Mouse (Mus musculus) CD4-positive, CD25-positive, alpha-beta regulatory T cell, adult 2 months (primary cell): ENCODE results near the gene Atp2b1.

Experiments used
- DNase-seq: peaks from one replicate; pipeline ENCODE4 v3.0.0-alpha.2; 2012; ENCODE audit warnings: low read depth, low spot score

Atp2b1 gene

DNA sequence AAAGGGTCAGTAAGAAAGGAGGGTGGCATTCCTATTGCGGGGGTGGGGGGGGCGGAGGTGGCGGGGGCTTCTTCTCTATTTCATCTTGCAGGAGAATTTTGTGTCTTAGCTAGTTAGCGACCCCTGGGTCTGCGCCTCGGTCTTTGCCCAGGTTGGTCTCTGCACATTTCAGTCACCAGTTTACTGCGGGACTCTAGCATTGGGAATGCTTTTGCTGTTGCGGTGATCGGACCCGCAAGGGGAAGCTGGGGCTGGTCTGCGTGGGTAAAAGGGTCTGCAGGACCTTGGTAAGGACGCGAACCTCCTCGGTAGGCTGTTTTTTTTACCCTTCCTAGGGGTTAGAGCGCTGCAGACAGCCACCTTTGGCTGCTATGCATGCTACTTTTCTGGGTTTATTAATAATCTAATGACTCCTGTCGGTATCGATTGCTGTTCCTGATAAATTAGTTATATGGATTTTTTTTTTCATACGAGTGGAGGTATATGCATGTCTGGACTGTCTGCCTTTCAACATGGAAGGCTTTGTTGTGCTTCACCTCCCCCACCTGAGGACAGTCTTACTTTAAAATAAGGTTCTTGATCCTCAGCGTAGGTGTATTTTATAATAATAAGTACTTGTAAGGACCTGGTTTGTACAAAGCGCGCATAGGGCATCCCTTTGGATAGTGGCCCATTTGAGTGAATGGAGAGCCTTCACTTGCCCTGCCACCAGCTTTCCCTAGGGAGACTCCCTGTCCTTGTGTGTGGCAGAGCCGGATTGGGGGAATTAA lies 2.0 kb downstream of the Atp2b1 start:
- DNase-seq: peak; percentile 49

DNA sequence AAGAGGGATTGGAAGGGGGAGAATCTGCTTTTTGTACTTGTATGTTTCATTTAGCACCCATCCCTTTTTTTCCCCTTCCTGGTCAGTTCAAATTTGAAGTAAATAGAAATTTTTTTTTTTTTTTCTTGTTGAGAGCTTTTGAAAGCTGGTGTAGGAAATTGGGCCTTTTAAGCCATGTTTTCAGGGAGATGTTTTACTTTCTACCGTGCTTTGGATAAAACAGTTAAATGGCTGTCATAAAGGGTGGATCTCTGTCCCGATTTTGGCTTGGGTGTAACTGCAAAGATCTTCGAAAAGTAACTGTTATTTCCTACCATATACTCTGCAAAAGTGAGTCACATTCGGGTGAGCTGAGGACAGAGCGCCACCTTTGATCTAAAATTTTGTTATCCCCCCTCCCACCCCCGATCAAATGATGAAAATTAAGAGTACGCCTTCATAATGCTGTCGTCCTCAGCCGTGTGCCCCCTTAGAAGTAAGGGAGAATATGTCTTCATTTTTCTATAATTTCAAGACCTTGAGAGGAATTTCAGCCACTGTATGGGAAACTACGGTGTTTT lies 2.7 kb downstream of the Atp2b1 start:
- DNase-seq: peak; percentile 48

DNA sequence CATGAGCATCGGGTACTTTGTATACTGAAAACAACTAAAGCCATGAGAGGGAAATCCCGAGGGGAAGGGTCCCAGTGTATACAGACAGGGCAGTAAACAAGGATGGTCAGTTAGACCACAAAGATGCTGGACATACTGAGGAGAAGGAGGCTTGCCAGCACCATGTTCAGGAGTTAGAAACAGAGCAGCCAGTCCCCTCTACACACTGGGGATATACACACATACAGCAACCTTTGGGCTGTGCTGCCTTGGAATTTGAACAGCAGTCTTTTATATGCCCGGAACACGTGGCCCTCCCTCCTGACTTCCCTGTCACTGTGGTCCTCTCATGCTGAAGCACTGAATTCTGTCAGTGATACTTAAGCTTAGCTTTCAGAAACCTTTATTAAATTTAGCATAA lies 10.9 kb downstream of the Atp2b1 start:
- DNase-seq: no peak

DNA sequence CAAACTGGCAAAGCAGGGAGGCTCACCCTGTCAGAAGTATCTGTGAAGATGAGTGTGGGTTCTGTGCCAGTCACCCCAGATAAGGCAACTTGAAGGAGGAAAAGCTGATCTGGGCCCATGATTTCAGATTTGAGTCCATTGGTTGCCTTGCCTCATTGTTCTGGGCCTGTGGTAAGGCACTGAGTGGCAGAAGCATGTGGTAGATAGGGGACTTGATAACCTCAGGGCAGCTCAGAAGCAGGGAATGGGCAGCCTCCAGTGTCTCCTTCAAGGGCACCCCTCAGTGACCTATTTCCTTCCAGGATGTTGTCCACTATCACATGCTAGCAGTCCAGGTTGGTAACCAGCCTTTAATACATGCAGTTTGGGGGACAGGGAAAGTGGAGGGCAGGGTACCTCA lies 12.8 kb downstream of the Atp2b1 start:
- DNase-seq: no peak

DNA sequence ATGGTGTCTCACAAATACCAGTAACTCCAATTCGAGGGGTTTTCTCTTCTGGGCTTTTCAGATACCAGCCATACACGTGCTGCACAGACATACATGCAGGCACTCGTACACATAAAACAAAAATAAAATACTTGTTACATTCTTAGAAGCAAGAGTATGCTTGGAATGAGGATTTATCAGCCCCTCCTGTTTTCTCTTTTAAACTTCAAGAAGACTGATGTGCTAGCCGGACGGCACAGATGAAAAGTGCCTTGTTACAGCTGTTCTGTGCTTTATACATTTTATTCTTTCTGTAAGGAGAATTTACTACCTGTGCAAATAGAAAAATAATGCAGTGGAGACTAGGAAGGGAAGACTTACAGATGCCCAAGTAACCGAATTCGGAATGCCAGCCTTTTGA lies 15.2 kb downstream of the Atp2b1 start:
- no peak for DNase-seq

GRCm38 (mm10) chr10:98930143-98930542 lies 15.9 kb downstream of the Atp2b1 start:
- no peak for DNase-seq

GRCm38 (mm10) chr10:98940137-98940536 lies 25.9 kb downstream of the Atp2b1 start:
- DNase-seq: no peak

GRCm38 (mm10) chr10:98940799-98941198 lies 26.6 kb downstream of the Atp2b1 start:
- DNase-seq: no peak

DNA sequence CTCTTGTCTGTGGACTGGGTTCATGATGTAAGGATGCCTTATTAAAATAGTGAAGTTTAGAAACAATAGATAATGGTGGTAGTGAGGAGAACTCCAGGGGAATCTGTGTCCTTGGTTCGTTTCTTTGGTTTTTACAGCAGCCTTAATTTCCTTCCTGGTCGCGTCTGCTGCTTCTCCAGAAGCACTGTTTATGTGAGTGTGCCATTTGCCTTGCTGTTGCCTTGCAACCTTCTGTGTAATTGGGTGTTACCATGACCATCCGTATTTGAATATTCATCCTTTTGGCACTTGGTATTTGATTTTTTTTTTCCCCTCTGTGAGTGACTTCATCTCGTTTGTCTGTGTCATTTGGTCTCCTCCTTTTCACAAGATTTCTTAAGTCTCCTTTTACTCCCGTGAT lies 27.8 kb downstream of the Atp2b1 start:
- no peak for DNase-seq

GRCm38 (mm10) chr10:98942999-98943398 lies 28.8 kb downstream of the Atp2b1 start:
- DNase-seq: no peak

DNA sequence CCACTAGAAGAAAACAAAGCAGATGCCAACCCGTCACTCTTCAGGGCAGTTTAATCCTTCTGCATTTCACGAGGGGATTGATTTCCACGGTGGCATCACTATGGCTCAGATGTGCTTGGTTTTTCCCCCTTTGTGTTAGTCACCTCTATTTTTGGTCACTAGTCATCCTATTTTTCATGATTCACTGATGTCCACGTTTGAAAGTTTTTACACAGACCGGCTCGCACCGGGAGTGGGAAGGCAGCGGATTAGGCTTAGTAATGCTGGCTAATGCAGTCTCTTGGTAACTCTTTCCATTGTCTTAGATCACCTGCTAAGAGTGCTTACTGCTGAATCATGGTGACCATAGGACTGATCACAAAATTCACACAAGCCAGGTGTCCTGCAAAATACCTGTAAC lies 29.7 kb downstream of the Atp2b1 start:
- no peak for DNase-seq

DNA sequence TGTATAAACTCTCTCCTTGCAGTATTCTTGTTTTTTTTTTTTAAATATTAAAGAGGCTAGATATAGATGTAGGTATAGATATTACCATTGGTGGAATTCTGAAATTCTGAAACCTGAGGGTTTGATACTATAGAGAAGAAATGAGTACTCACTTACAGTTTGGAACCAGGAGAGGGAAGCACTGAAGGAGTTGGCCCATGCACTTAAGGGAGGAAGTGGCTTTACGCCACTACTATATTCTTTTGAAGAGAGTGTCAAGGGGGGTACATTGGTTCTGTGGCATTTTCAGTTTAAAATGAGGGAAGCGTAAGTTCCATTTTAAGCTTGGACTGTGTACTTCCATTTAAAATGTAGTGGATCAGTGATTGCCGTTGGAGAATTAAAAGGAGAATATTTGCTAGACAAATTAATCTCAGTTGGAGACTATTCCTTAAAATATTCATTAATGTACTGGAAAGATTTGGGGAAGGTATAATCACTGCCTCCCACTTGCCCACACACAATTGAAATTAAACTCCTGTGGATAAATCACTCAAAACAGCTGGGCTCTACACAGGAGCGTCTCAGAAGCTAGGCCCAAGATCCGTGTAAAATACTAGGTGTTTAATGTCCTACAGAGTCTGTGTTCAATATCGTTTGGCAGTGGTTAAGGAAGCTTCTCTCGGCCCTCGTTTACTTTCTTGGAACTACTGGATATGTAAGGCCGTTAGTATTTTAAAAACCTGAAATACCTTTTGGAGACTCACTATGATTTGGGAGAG lies 32.0 kb downstream of the Atp2b1 start:
- peak; percentile 42 for DNase-seq

DNA sequence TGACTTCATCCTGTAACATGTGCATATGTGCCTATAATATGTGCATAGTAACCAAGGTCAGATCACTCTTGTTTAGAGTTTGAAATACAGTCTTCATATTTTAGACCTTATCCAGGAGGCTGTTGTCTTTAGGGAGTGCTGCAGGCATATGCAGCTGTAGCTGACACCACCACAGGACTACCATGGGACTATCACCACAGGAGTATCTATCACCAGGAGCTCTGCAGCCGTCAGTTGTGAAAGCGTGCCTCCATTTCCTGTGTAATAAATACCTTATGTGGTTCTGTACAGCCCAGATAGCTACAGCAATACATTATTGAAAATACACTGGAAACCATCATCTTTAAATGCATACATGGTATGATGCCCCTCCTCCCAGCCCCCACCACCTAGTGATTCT lies 33.0 kb downstream of the Atp2b1 start:
- DNase-seq: peak; percentile 23

DNA sequence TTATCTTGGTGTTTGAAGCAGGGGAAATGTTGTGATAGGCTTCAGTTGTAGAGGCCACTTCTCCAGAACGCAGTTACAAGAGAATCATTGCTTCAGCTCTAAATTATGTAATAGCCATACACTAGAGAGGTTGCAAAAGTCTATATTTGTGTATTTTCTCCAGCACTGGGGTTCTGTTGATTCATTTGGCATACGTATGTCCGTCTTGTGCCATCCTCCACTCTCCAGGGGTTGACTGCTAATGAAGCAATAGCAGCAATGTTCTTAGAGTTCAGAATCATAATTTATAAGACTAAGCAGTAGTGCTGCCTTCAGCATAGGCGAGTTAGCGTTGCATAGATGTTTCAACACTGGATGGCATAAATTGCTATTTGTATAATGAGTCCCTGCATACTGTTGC lies 33.9 kb downstream of the Atp2b1 start:
- no peak for DNase-seq

- no peak for DNase-seq
Observed at GRCm38 (mm10) chr10:98949750-98950149, 35.5 kb downstream of the Atp2b1 start.

GRCm38 (mm10) chr10:98951286-98952270 lies 37.4 kb downstream of the Atp2b1 start:
- no peak for DNase-seq

DNA sequence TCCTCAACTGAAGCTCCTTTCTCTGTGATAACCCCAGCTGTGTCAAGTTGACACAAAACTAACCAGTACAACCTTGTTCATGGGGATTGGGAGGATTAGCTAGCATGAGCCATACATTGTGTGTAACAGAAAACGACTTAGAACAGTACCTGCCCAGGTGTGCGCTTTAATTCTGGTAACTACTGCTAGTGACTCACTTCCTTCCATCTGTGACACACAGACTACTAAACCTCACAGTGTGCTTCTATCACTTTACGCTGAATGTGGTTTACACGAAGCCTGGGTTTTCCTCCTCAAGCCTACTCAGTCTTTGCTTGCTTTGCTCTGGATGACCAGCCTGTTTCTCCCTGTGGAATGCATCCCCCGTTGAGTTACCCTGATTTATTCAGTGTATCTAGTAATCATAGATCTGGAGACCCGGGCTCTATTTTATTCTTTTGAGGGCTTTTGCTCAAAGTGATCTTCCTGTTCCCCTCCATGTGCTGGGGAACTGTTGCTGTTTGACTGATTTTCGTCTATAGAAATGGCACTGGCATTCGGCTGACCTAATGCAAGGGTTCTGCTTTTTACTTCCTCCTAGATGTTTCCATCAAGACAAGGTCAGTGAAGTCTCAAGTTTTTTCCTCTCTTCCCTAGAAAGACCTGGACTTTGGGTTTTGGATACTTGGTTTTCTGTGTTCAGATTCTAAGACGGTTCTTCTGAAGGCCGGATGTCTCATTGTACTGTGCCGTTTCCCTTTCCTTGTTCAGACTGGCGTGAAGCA lies 40.2 kb downstream of the Atp2b1 start:
- DNase-seq: peak; percentile 37

DNA sequence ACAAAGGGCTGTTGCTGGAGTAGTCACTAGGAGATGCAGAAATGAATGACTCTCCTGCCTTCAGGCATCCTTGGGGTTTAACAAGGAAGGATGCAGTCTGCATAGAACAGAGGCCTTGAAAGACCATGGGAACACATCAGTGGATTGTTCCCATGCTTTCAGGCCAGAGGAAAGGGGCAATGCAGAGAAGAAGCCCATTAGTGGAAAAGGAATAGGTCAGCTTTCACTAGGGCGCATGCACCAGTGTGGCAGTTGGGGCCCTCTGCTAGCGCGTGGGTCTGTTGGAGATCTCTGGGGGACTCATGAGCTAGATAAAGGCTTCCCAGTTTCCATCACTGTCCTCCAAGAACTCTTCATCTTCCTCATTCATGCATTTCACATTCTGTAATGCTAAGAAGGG lies 41.9 kb downstream of the Atp2b1 start:
- DNase-seq: no peak

GRCm38 (mm10) chr10:98958752-98959151 lies 44.5 kb downstream of the Atp2b1 start:
- DNase-seq: no peak

DNA sequence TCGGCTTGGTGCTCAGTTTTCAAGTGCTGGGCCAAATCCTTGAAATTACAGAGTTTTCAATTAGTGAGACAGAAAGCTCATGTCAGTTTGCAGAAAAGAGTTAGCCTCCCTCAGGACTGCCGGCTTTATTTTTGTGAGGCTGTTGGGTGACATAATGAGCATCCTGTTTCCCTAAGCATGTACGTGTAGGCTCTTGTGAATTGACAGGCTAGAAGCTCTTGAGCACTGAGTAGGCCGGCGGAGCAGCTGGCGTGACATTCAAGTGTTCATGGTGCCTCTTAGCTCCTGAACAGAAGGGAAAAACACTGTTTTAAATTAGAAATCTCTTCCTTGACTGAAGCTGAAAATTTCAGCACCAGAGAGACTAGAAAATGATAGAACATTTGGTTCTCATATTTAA lies 45.2 kb downstream of the Atp2b1 start:
- DNase-seq: peak; percentile 45

GRCm38 (mm10) chr10:98960911-98961310 lies 46.7 kb downstream of the Atp2b1 start:
- no peak for DNase-seq
